Mouse (Mus musculus): Measurements from ENCODE around the gene Gm10424.
"Not testable (repeated sequence)": the region's sequence is repeated elsewhere in the genome, so short reads cannot be mapped to it uniquely, and the experiment has no call there.

Gene Gm10424

GRCm38 (mm10) chr5:95272668-95273067 lies at the start of gene Gm10424:
Gm10424 (minus strand) TSS chr5:95272768.
- not testable (repeated sequence) for DNase-seq

GRCm38 (mm10) chr5:95305611-95306010 lies 33.0 kb upstream of the Gm10424 start, which contains the start of gene Gm3259:
Gm3259 (plus strand) TSS chr5:95305911.
- DNase-seq, result not testable (repeated sequence)

Data from lung, adult 18-20 months (tissue).